10 mouse cellular contexts compared by ENCODE assay signal in genomic region chr10:121781159-121781558, GRCm38 (mm10). TPM values are rescaled to one million over a fixed set of nuclear protein-coding genes. Genes with fewer than 3 reads are reported as not detected.
DNase-seq lines count a peak whose midpoint lies in the region; ATAC-seq and TF ChIP-seq lines count a peak whose summit lies in the region.
"Had no signal": no experiment of that assay in that cellular context is flagged by ENCODE, and none has a peak within 500 bp of the region (broad histone marks: within the 10 kb centered on the region; RNA-seq: fewer than 3 reads in every experiment).

No protein-coding gene starts in this region.

- no peak for DNase-seq in hindbrain, postnatal 0 days (ENCODE audit: low spot score)
- no peak for DNase-seq in hindbrain, embryonic 11.5 days (ENCODE audit: low spot score)
- peak; percentile 73 for DNase-seq in MN1 (ENCODE audit: low spot score)
- peak; percentile 28 for DNase-seq in naive thymus-derived CD4-positive, alpha-beta T cell, adult 2 months (ENCODE audit: low read depth)
- DNase-seq in spleen, postnatal 36 days (ENCODE audit: low spot score in 2 of 2), result no peak
- DNase-seq in spleen, postnatal 4 days (ENCODE audit: low spot score in 2 of 2), result no peak
- DNase-seq in retina, postnatal 1 day, result no peak

- H3K27ac ChIP-seq in hindbrain, postnatal 0 days, result no peak overlapping the region
- H3K27ac ChIP-seq in hindbrain, embryonic 11.5 days (ENCODE audit: low read depth, low read length), result no peak overlapping the region
- H3K27ac ChIP-seq in intestine, postnatal 0 days (ENCODE audit: low read depth, low read length), result no peak overlapping the region

- H3K4me2 ChIP-seq in hindbrain, postnatal 0 days (ENCODE audit: low read depth, low read length), result no peak overlapping the region
- no peak overlapping the region for H3K4me2 ChIP-seq in hindbrain, embryonic 11.5 days (replicated peaks; ENCODE audit: low read depth, low read length)
- H3K4me2 ChIP-seq in intestine, postnatal 0 days (replicated peaks; ENCODE audit: low read depth), result peak overlapping the region; percentile 40

- H3K36me3 ChIP-seq in hindbrain, postnatal 0 days (ENCODE audit: insufficient read depth, low read length), result peaks cover 26% of the 10 kb centered on the region
- H3K36me3 ChIP-seq in hindbrain, embryonic 11.5 days (ENCODE audit: control insufficient read depth, insufficient read depth, low read length), result 0 out of 2 replicates have a peak, but pooled peaks cover 2% of the 10 kb centered on the region
- H3K36me3 ChIP-seq in intestine, postnatal 0 days (ENCODE audit: control insufficient read depth, insufficient read depth), result no peaks in the 10 kb centered on the region

- WGBS in hindbrain, postnatal 0 days, result 42% methylated on average over 14 of the region's 14 CpGs
- WGBS in hindbrain, embryonic 11.5 days, result 54% methylated on average over 14 of the region's 14 CpGs
- 38% methylated on average over 14 of the region's 14 CpGs for WGBS in intestine, postnatal 0 days

- H3K4me3 ChIP-seq in hindbrain, postnatal 0 days (ENCODE audit: low read length), result no peak overlapping the region
- H3K4me3 ChIP-seq in hindbrain, embryonic 11.5 days (ENCODE audit: low read depth, low read length), result no peak overlapping the region
- H3K4me3 ChIP-seq in intestine, postnatal 0 days (ENCODE audit: low read depth, low read length), result no peak overlapping the region
- H3K4me3 ChIP-seq: erythroblast, embryonic 14.5 days had no signal

- no peaks in the 10 kb centered on the region for H3K27me3 ChIP-seq in hindbrain, postnatal 0 days (ENCODE audit: insufficient read depth, low read length)
- H3K27me3 ChIP-seq in hindbrain, embryonic 11.5 days (ENCODE audit: control insufficient read depth, insufficient read depth, low read length), result no peaks in the 10 kb centered on the region
- H3K27me3 ChIP-seq in intestine, postnatal 0 days (replicated peaks; ENCODE audit: control insufficient read depth, insufficient read depth, low read length), result no peaks in the 10 kb centered on the region
- H3K27me3 ChIP-seq: Patski had no signal

- ATAC-seq in hindbrain, postnatal 0 days, result 0 out of 2 replicates have a peak, but pooled peaks have one; percentile 59
- ATAC-seq in hindbrain, embryonic 11.5 days (ENCODE audit: low FRiP score), result no peak
- ATAC-seq in intestine, postnatal 0 days, result peak; percentile 28; the same call in 1 of the 2 replicates
- ATAC-seq: Patski had no signal

- no peak for TF ChIP-seq CTCF in hindbrain, postnatal 0 days (IDR thresholded peaks at IDR 0.05; ENCODE audit: low read depth)
- no peak for TF ChIP-seq CTCF in intestine, postnatal 0 days (IDR thresholded peaks at IDR 0.05; ENCODE audit: low read depth)

- H3K9me3 ChIP-seq in hindbrain, postnatal 0 days (ENCODE audit: low read length), result no peaks in the 10 kb centered on the region
- no peaks in the 10 kb centered on the region for H3K9me3 ChIP-seq in hindbrain, embryonic 11.5 days (ENCODE audit: control insufficient read depth, low read length)
- H3K9me3 ChIP-seq in intestine, postnatal 0 days (ENCODE audit: control insufficient read depth), result no peaks in the 10 kb centered on the region

- H3K9ac ChIP-seq in hindbrain, postnatal 0 days (replicated peaks; ENCODE audit: low read length), result no peak overlapping the region
- H3K9ac ChIP-seq in hindbrain, embryonic 11.5 days (ENCODE audit: low read depth, low read length), result no peak overlapping the region
- no peak overlapping the region for H3K9ac ChIP-seq in intestine, postnatal 0 days (ENCODE audit: low read depth, low read length)

- no peaks in the 10 kb centered on the region for H3K4me1 ChIP-seq in hindbrain, postnatal 0 days (ENCODE audit: insufficient read depth, low read length)
- no peaks in the 10 kb centered on the region for H3K4me1 ChIP-seq in hindbrain, embryonic 11.5 days (replicated peaks; ENCODE audit: control insufficient read depth, insufficient read depth, low read length)
- no peaks in the 10 kb centered on the region for H3K4me1 ChIP-seq in intestine, postnatal 0 days (replicated peaks; ENCODE audit: control insufficient read depth, insufficient read depth, low read length)

RNA-seq across cellular contexts. Expression of gene BC048403, which starts 41.4 kb away (rescaled TPM):
- 2.0 and 3.9 TPM in 2 replicates for total RNA-seq in hindbrain, postnatal 0 days (2014; rRNA removed)
- polyA plus RNA-seq in hindbrain, postnatal 0 days (2015; fragmentation: Nextera tagmentation; extraction: Ambion mirVana), result 1.5 and 1.9 TPM in 2 replicates
- 2.9 and 3.6 TPM in 2 replicates for polyA plus RNA-seq in hindbrain, embryonic 11.5 days (2014; fragmentation: Nextera tagmentation; extraction: Ambion mirVana)
- 2.4 and 2.5 TPM in 2 replicates for polyA plus RNA-seq in intestine, postnatal 0 days (2015; fragmentation: Nextera tagmentation; extraction: Ambion mirVana)

Comparison
In these comparisons a context has a peak if more than half of its experiments do, and no peak if none do; other contexts are left out.
1. DNase-seq: peak in MN1 (single experiment) and naive thymus-derived CD4-positive, alpha-beta T cell, adult 2 months (single experiment); none in hindbrain, postnatal 0 days (single experiment), hindbrain, embryonic 11.5 days (single experiment), spleen, postnatal 36 days (0 of 2), spleen, postnatal 4 days (0 of 2) and retina, postnatal 1 day (single experiment).